Mouse (Mus musculus): ENCODE measurements around the gene Crlf3.
"Not testable (repeated sequence)": the region's sequence is repeated elsewhere in the genome, so short reads cannot be mapped to it uniquely, and the experiment has no call there.

The Crlf3 gene

DNA sequence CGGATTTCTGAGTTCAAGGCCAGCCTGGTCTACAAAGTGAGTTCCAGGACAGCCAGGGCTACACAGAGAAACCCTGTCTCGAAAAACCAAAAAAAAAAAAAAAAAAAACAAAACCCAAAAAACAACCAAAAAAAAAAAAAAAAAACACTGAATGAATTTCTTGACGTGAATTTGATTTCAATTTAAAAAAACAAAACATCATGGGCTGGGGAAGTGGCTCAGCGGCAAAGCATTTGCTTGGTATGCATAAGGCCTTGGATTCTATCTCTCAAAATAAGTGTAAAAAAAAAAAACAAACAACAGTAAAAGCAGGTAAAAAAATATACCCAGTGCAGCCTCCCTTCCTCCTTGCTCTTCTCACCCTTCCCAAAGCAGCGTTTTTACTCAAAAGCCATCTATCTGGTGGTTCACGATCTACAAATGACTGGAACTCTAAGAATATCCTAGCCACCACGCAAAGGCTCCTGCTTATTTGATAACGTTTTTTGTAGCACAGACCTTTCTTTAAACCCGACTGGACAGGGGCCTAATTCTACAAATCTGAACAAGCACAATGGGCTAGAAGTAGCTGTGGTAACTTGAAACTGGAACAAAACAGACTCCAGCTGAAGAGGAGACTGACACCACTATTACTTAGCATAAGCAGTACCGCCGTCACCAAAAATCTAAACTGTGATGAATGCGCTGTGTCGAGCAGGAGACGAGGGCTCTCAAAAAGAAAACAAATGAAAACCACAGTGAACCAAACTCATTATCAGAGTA, 2.8 kb downstream of the Crlf3 start:
- H3K36me3 ChIP-seq (ENCODE audit: insufficient read depth, low read length), result peaks cover 51% of the 10 kb centered on the region
- TF ChIP-seq NANOG (IDR thresholded peaks at IDR 0.05; ENCODE audit: borderline replicate concordance, low read length) (no peak), CTCF (conservative IDR thresholded peaks at IDR 0.05; ENCODE audit: low read length) (no peak), POU5F1 (IDR thresholded peaks at IDR 0.05; ENCODE audit: borderline replicate concordance, low read length) (no peak)
- peaks cover 42% of the 10 kb centered on the region for H3K4me1 ChIP-seq (replicated peaks; ENCODE audit: low read depth, low read length)
- H3K27me3 ChIP-seq (ENCODE audit: insufficient read depth, low read length), result no peaks in the 10 kb centered on the region
- no peaks in the 10 kb centered on the region for H3K9me3 ChIP-seq (ENCODE audit: low read length)
- no peak overlapping the region for H3K4me3 ChIP-seq (replicated peaks; ENCODE audit: low read length)

DNA sequence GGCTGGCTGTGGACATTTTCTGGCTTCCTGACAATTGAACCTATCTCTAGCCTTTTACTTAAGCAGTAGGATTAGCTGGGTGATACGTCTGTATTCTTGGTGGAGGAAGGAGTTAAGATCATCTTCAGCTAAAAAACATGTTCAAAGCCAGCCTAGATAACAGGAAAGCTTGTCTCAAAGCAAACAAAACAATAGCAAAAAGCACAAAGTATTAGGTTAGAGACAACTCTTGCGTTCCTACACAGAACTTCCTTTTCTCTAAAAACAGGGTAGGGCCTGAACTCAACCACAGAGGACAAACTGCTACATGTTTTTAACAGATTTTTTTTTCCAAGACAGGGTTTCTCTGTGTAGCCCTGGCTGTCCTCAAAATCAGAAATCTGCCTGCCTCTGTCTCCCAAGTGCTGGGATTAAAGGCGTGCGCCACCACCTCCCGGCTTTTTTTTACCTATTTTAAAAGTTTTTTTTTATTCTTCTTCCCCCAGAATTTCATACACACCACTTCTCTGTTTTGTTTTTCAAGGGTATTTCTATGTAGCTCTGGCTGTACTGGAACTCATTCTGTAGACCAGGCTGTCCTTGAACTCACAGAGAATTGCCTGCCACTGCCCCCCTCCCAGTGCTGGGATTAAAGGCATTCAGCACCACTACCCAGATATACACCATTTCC, 5.0 kb downstream of the Crlf3 start:
- no peak for TF ChIP-seq CTCF (conservative IDR thresholded peaks at IDR 0.05; ENCODE audit: low read length)
- no peak for TF ChIP-seq NANOG (IDR thresholded peaks at IDR 0.05; ENCODE audit: borderline replicate concordance, low read length)
- no peak for TF ChIP-seq POU5F1 (IDR thresholded peaks at IDR 0.05; ENCODE audit: borderline replicate concordance, low read length)
- no peak overlapping the region for H3K4me3 ChIP-seq (replicated peaks; ENCODE audit: low read length)
- peaks cover 47% of the 10 kb centered on the region for H3K4me1 ChIP-seq (replicated peaks; ENCODE audit: low read depth, low read length)
- no peaks in the 10 kb centered on the region for H3K27me3 ChIP-seq (ENCODE audit: insufficient read depth, low read length)
- H3K36me3 ChIP-seq (ENCODE audit: insufficient read depth, low read length), result peaks cover 55% of the 10 kb centered on the region
- no peaks in the 10 kb centered on the region for H3K9me3 ChIP-seq (ENCODE audit: low read length)

DNA sequence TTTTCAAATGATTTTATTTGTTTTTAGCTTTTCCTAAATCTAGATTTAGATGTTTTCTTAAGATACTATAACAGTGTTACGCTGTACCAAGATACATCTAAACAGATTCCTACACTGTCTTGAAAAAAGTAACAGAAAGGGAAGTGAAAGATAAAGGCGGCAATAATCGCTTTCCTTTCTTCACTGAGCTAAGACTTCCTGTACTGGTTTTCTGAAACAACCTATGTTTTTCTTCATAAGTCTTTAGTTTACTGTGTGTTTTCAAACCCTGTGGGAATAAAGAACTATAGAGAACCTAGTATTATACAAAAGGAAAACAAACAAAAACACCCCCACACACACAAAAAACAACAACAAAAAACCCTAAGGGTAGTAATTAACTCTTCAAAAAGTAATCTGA, 8.4 kb downstream of the Crlf3 start:
- no peaks in the 10 kb centered on the region for H3K9me3 ChIP-seq (ENCODE audit: low read length)
- H3K4me1 ChIP-seq (replicated peaks; ENCODE audit: low read depth, low read length), result peaks cover 40% of the 10 kb centered on the region
- H3K36me3 ChIP-seq (ENCODE audit: insufficient read depth, low read length), result peaks cover 39% of the 10 kb centered on the region
- H3K4me3 ChIP-seq (replicated peaks; ENCODE audit: low read length), result no peak overlapping the region
- TF ChIP-seq NANOG (IDR thresholded peaks at IDR 0.05; ENCODE audit: borderline replicate concordance, low read length) (no peak), CTCF (conservative IDR thresholded peaks at IDR 0.05; ENCODE audit: low read length) (no peak)
- no peaks in the 10 kb centered on the region for H3K27me3 ChIP-seq (ENCODE audit: insufficient read depth, low read length)

DNA sequence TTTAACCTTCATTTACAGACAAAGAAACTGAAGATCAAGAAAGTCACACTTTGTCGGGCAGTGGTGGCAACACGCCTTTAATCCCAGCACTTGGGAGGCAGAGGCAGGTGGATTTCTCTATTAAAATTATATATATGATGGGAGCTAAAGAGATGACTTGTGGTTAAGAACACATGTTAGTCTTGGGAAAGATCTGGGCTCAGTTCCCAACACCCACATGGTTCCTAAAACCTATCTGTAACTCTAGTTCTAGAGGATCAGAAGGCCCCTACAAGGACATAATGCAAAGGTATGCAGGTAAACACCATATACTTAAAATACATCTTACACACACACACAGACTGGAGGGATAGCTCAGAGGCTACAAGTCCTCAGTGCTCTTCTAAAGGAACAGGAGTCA, 9.8 kb downstream of the Crlf3 start:
- H3K36me3 ChIP-seq (ENCODE audit: insufficient read depth, low read length), result peaks cover 29% of the 10 kb centered on the region
- no peak overlapping the region for H3K4me3 ChIP-seq (replicated peaks; ENCODE audit: low read length)
- no peaks in the 10 kb centered on the region for H3K9me3 ChIP-seq (ENCODE audit: low read length)
- no peak for TF ChIP-seq POU5F1 (IDR thresholded peaks at IDR 0.05; ENCODE audit: borderline replicate concordance, low read length)
- H3K4me1 ChIP-seq (replicated peaks; ENCODE audit: low read depth, low read length), result peaks cover 37% of the 10 kb centered on the region
- no peaks in the 10 kb centered on the region for H3K27me3 ChIP-seq (ENCODE audit: insufficient read depth, low read length)

DNA sequence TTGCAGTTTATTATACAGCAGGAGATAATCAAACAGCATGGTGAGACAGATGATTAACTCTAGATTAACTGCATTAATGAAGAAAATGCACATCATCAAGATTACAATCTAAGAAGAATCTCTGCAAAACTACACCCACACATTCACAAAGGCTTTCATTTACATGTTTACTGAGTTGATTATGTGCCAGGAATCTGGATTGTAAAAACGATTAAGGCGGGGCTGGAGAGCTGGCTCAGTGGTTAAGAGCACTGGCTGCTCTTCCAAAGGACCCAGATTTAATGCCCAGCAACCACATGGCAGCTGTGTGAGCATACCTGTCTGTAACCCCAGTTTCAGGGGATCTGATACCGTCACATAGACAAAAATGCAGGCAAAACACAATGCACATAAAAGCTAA, 11.0 kb downstream of the Crlf3 start:
- H3K27me3 ChIP-seq (ENCODE audit: insufficient read depth, low read length), result no peaks in the 10 kb centered on the region
- H3K9me3 ChIP-seq (ENCODE audit: low read length), result no peaks in the 10 kb centered on the region
- peaks cover 37% of the 10 kb centered on the region for H3K4me1 ChIP-seq (replicated peaks; ENCODE audit: low read depth, low read length)
- no peak overlapping the region for H3K4me3 ChIP-seq (replicated peaks; ENCODE audit: low read length)
- peaks cover 28% of the 10 kb centered on the region for H3K36me3 ChIP-seq (ENCODE audit: insufficient read depth, low read length)
- TF ChIP-seq POU5F1 (IDR thresholded peaks at IDR 0.05; ENCODE audit: borderline replicate concordance, low read length), result no peak
- no peak for TF ChIP-seq CTCF (conservative IDR thresholded peaks at IDR 0.05; ENCODE audit: low read length)
- TF ChIP-seq NANOG (IDR thresholded peaks at IDR 0.05; ENCODE audit: borderline replicate concordance, low read length), result no peak

DNA sequence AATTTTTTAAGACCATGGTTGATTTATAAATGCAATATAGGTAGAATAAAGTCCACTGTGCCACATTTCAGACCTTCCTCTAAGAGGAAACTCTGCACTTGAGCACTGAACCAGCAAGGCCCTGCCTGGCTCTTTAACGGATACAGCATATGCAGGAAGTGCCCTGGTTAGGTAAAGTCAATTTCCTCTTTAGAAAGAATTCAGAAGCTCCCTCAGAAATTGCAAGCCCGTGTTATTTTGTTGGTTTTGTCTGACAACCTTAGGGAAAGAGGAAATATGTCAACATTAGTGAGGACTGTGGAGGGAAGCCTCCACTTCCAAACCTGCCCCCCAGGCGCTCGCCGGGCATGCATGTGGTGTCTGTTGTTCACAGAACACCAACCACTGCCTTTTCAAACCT, 13.2 kb downstream of the Crlf3 start:
- Histone ChIP-seq H3K9me3 (ENCODE audit: low read length) (no peaks in the 10 kb centered on the region), H3K4me1 (replicated peaks; ENCODE audit: low read depth, low read length) (peaks cover 24% of the 10 kb centered on the region), H3K36me3 (ENCODE audit: insufficient read depth, low read length) (peaks cover 32% of the 10 kb centered on the region), H3K4me3 (replicated peaks; ENCODE audit: low read length) (no peak overlapping the region), H3K27me3 (ENCODE audit: insufficient read depth, low read length) (no peaks in the 10 kb centered on the region)
- TF ChIP-seq CTCF (conservative IDR thresholded peaks at IDR 0.05; ENCODE audit: low read length) (no peak), NANOG (IDR thresholded peaks at IDR 0.05; ENCODE audit: borderline replicate concordance, low read length) (no peak), POU5F1 (IDR thresholded peaks at IDR 0.05; ENCODE audit: borderline replicate concordance, low read length) (no peak)

DNA sequence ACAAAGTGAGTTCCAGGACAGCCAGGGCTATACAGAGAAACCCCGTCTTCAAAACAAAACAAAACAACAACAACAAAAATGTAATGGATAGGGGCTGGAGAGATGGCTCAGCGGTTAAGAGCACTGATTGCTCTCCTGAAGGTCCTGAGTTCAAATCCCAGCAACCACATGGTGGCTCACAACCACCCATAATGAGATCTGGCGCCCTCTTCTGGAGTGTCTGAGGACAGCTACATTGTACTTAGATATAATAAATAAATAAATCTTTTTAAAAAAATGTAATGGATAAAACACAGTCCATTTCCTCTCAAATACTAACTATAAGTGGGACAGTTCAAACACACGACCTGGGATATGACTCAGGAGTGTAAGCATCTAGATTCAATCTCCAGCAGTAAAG, 14.4 kb downstream of the Crlf3 start:
- TF ChIP-seq CTCF (conservative IDR thresholded peaks at IDR 0.05; ENCODE audit: low read length), result peak; percentile 23
- Histone ChIP-seq H3K4me1 (replicated peaks; ENCODE audit: low read depth, low read length) (peaks cover 24% of the 10 kb centered on the region), H3K36me3 (ENCODE audit: insufficient read depth, low read length) (peaks cover 43% of the 10 kb centered on the region)
- H3K27me3 ChIP-seq (ENCODE audit: insufficient read depth, low read length); H3K9me3 ChIP-seq (ENCODE audit: low read length); H3K4me3 ChIP-seq (replicated peaks; ENCODE audit: low read length): not testable (repeated sequence)

DNA sequence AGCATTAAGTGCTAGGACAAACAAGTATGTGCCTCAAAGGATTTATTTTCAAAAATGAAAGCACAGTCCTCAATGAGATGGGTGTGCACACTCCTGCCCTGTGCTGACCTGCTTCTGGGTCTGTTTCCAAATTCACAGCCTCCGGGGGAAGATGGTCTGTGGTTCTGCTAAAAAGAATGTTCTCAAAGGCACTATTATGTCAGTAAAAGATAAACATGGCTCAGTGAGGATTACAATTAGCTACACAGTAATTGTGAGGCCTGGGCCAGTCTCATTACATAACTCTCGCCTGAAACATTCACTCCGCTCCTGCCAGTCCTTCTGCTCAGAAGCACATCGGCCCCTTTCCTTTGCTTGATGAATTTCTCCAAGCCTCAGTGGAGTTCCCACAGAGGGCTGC, 18.6 kb downstream of the Crlf3 start:
- Histone ChIP-seq H3K4me1 (replicated peaks; ENCODE audit: low read depth, low read length) (peaks cover 12% of the 10 kb centered on the region), H3K36me3 (ENCODE audit: insufficient read depth, low read length) (peaks cover 82% of the 10 kb centered on the region), H3K4me3 (replicated peaks; ENCODE audit: low read length) (no peak overlapping the region), H3K27me3 (ENCODE audit: insufficient read depth, low read length) (no peaks in the 10 kb centered on the region), H3K9me3 (ENCODE audit: low read length) (no peaks in the 10 kb centered on the region)
- TF ChIP-seq NANOG (IDR thresholded peaks at IDR 0.05; ENCODE audit: borderline replicate concordance, low read length) (no peak), POU5F1 (IDR thresholded peaks at IDR 0.05; ENCODE audit: borderline replicate concordance, low read length) (no peak), CTCF (conservative IDR thresholded peaks at IDR 0.05; ENCODE audit: low read length) (no peak)

DNA sequence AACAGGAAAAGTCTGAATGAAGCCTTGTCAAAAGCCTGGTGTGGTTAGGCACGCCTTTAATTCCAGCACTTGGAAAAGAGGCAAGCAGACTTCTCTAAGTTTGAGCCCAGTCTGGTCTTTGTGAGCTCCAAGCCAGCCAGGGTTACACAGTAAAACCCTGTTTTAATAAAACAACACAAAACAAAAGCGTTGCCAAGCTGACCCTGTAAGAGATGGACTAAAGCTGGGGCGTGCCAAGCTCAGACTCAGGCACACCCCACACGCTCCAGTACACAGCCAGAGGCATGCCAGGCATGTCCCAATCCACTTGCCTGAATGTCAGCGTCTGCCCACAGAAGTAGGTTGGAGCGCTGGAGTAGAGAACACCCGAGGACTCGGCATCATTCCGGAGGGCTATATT, 24.6 kb downstream of the Crlf3 start:
- H3K27me3 ChIP-seq (ENCODE audit: insufficient read depth, low read length), result no peaks in the 10 kb centered on the region

More for the DNA sequence above, 24.6 kb downstream of the Crlf3 start:
- Histone ChIP-seq H3K4me1 (replicated peaks; ENCODE audit: low read depth, low read length) (peaks cover 41% of the 10 kb centered on the region), H3K36me3 (ENCODE audit: insufficient read depth, low read length) (peaks cover 97% of the 10 kb centered on the region), H3K9me3 (ENCODE audit: low read length) (no peaks in the 10 kb centered on the region), H3K4me3 (replicated peaks; ENCODE audit: low read length) (no peak overlapping the region)
- no peak for TF ChIP-seq POU5F1 (IDR thresholded peaks at IDR 0.05; ENCODE audit: borderline replicate concordance, low read length)
- TF ChIP-seq CTCF (conservative IDR thresholded peaks at IDR 0.05; ENCODE audit: low read length), result no peak
- TF ChIP-seq NANOG (IDR thresholded peaks at IDR 0.05; ENCODE audit: borderline replicate concordance, low read length), result no peak
